Mouse (Mus musculus): ENCODE results near the gene Klhl7. TPM values are rescaled to one million over a fixed set of nuclear protein-coding genes. Genes with fewer than 3 reads are reported as not detected.

The Klhl7 gene
- total and polyA plus RNA-seq, 2 experiments from 2014 or later, result 123 to 149 TPM

GRCm38 (mm10) chr5:24086241-24086640 lies 14.2 kb upstream of the Klhl7 start:
- Histone ChIP-seq H3K27ac (ENCODE audit: low read depth, low read length) (no peak overlapping the region), H3K36me3 (ENCODE audit: insufficient read depth, low read length) (no peaks in the 10 kb centered on the region), H3K4me3 (ENCODE audit: low read depth, low read length) (no peak overlapping the region), H3K27me3 (ENCODE audit: insufficient read depth, low read length) (no peaks in the 10 kb centered on the region), H3K4me2 (ENCODE audit: low read depth, low read length, poor library complexity, severe bottlenecking) (no peak overlapping the region), H3K9me3 (ENCODE audit: low read length) (no peaks in the 10 kb centered on the region), H3K9ac (replicated peaks; ENCODE audit: low read length, poor library complexity, severe bottlenecking) (no peak overlapping the region), H3K4me1 (ENCODE audit: insufficient read depth, low read length) (no peaks in the 10 kb centered on the region)
- WGBS, result 96% methylated on average over 16 of the region's 16 CpGs
- DNase-seq (ENCODE audit: low spot score) (no peak), ATAC-seq (ENCODE audit: low FRiP score) (no peak)
- TF ChIP-seq CTCF (IDR thresholded peaks at IDR 0.05), result no peak

GRCm38 (mm10) chr5:24086865-24087264 lies 13.5 kb upstream of the Klhl7 start:
- 25% methylated on average over 3 of the region's 3 CpGs for WGBS
- ATAC-seq (ENCODE audit: low FRiP score), result no peak
- H3K27ac ChIP-seq (ENCODE audit: low read depth, low read length), result no peak overlapping the region
- no peaks in the 10 kb centered on the region for H3K9me3 ChIP-seq (ENCODE audit: low read length)
- H3K9ac ChIP-seq (replicated peaks; ENCODE audit: low read length, poor library complexity, severe bottlenecking), result no peak overlapping the region
- H3K36me3 ChIP-seq (ENCODE audit: insufficient read depth, low read length), result no peaks in the 10 kb centered on the region
- H3K27me3 ChIP-seq (ENCODE audit: insufficient read depth, low read length), result no peaks in the 10 kb centered on the region
- no peak overlapping the region for H3K4me3 ChIP-seq (ENCODE audit: low read depth, low read length)
- no peak for TF ChIP-seq CTCF (IDR thresholded peaks at IDR 0.05)
- no peaks in the 10 kb centered on the region for H3K4me1 ChIP-seq (ENCODE audit: insufficient read depth, low read length)
- DNase-seq (ENCODE audit: low spot score), result no peak
- H3K4me2 ChIP-seq (ENCODE audit: low read depth, low read length, poor library complexity, severe bottlenecking), result no peak overlapping the region

GRCm38 (mm10) chr5:24088451-24088850 lies 12.0 kb upstream of the Klhl7 start:
- 88% methylated on average over 1 of the region's 1 CpGs for WGBS
- no peaks in the 10 kb centered on the region for H3K4me1 ChIP-seq (ENCODE audit: insufficient read depth, low read length)
- no peak overlapping the region for H3K27ac ChIP-seq (ENCODE audit: low read depth, low read length)
- TF ChIP-seq CTCF (IDR thresholded peaks at IDR 0.05), result no peak
- no peaks in the 10 kb centered on the region for H3K36me3 ChIP-seq (ENCODE audit: insufficient read depth, low read length)
- H3K9me3 ChIP-seq (ENCODE audit: low read length), result no peaks in the 10 kb centered on the region
- ATAC-seq (ENCODE audit: low FRiP score) (no peak), DNase-seq (ENCODE audit: low spot score) (no peak)
- H3K27me3 ChIP-seq (ENCODE audit: insufficient read depth, low read length), result no peaks in the 10 kb centered on the region
- no peak overlapping the region for H3K4me2 ChIP-seq (ENCODE audit: low read depth, low read length, poor library complexity, severe bottlenecking)
- H3K4me3 ChIP-seq (ENCODE audit: low read depth, low read length), result no peak overlapping the region
- H3K9ac ChIP-seq (replicated peaks; ENCODE audit: low read length, poor library complexity, severe bottlenecking), result no peak overlapping the region

GRCm38 (mm10) chr5:24092496-24092895 lies 7.9 kb upstream of the Klhl7 start:
- Histone ChIP-seq H3K9me3 (ENCODE audit: low read length) (no peaks in the 10 kb centered on the region), H3K4me2 (ENCODE audit: low read depth, low read length, poor library complexity, severe bottlenecking) (no peak overlapping the region), H3K27me3 (ENCODE audit: insufficient read depth, low read length) (no peaks in the 10 kb centered on the region), H3K36me3 (ENCODE audit: insufficient read depth, low read length) (no peaks in the 10 kb centered on the region), H3K27ac (ENCODE audit: low read depth, low read length) (no peak overlapping the region), H3K9ac (replicated peaks; ENCODE audit: low read length, poor library complexity, severe bottlenecking) (no peak overlapping the region), H3K4me1 (ENCODE audit: insufficient read depth, low read length) (no peaks in the 10 kb centered on the region), H3K4me3 (ENCODE audit: low read depth, low read length) (no peak overlapping the region)
- ATAC-seq (ENCODE audit: low FRiP score), result no peak
- no peak for DNase-seq (ENCODE audit: low spot score)
- TF ChIP-seq CTCF (IDR thresholded peaks at IDR 0.05), result no peak
- 75% methylated on average over 3 of the region's 3 CpGs for WGBS

GRCm38 (mm10) chr5:24095393-24095792 lies 5.0 kb upstream of the Klhl7 start:
- no peak for ATAC-seq (ENCODE audit: low FRiP score)
- WGBS, result 76% methylated on average over 6 of the region's 6 CpGs
- Histone ChIP-seq H3K27me3 (ENCODE audit: insufficient read depth, low read length) (no peaks in the 10 kb centered on the region), H3K4me3 (ENCODE audit: low read depth, low read length) (no peak overlapping the region), H3K9me3 (ENCODE audit: low read length) (no peaks in the 10 kb centered on the region), H3K36me3 (ENCODE audit: insufficient read depth, low read length) (no peaks in the 10 kb centered on the region), H3K27ac (ENCODE audit: low read depth, low read length) (no peak overlapping the region), H3K4me2 (ENCODE audit: low read depth, low read length, poor library complexity, severe bottlenecking) (no peak overlapping the region), H3K9ac (replicated peaks; ENCODE audit: low read length, poor library complexity, severe bottlenecking) (no peak overlapping the region), H3K4me1 (ENCODE audit: insufficient read depth, low read length) (no peaks in the 10 kb centered on the region)
- no peak for TF ChIP-seq CTCF (IDR thresholded peaks at IDR 0.05)
- no peak for DNase-seq (ENCODE audit: low spot score)

- Histone ChIP-seq H3K4me2 (ENCODE audit: low read depth, low read length, poor library complexity, severe bottlenecking) (no peak overlapping the region), H3K9me3 (ENCODE audit: low read length) (no peaks in the 10 kb centered on the region), H3K4me3 (ENCODE audit: low read depth, low read length) (no peak overlapping the region), H3K36me3 (ENCODE audit: insufficient read depth, low read length) (no peaks in the 10 kb centered on the region), H3K9ac (replicated peaks; ENCODE audit: low read length, poor library complexity, severe bottlenecking) (no peak overlapping the region), H3K27ac (ENCODE audit: low read depth, low read length) (no peak overlapping the region), H3K27me3 (ENCODE audit: insufficient read depth, low read length) (no peaks in the 10 kb centered on the region), H3K4me1 (ENCODE audit: insufficient read depth, low read length) (no peaks in the 10 kb centered on the region)
- 70% methylated on average over 5 of the region's 5 CpGs for WGBS
- no peak for TF ChIP-seq CTCF (IDR thresholded peaks at IDR 0.05)
- DNase-seq (ENCODE audit: low spot score) (no peak), ATAC-seq (ENCODE audit: low FRiP score) (no peak)
Measured at GRCm38 (mm10) chr5:24095881-24096280, 4.5 kb upstream of the Klhl7 start.

All from midbrain, postnatal 0 days (tissue).